Mouse (Mus musculus): ENCODE measurements at regions not wholly inside any gene's neighbourhood (a gene's known extent, or its start where the extent isn't known, plus 50 kb on each side); places are given as distances from the start of the nearest gene placed in this dataset.

GRCm38 (mm10) chr6:11796361-11796760 is 110.9 kb downstream of the Ndufa4 start:
- no peak for DNase-seq (ENCODE audit: low read depth, low spot score)

GRCm38 (mm10) chr6:11793366-11793765 is 113.9 kb downstream of the Ndufa4 start:
- DNase-seq (ENCODE audit: low read depth, low spot score): peak; percentile 31

DNA sequence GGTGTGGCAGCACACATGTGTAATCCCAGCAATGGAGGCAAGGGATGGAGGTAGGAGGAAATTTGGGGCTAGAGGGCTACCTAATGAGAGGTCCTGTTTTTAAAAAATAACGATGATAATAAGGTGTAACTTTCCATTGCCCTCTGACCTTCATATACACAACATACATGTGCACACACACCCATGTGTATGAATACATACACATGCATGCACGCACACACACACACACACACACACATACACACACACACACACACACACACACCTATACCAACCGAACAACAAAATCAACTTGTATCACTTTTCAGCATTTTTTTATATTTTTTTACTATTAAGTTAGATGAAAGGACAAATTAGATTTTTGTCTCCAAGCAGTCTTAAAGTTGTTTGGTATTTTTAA is 115.1 kb downstream of the Ndufa4 start:
- no peak for DNase-seq (ENCODE audit: low read depth, low spot score)

- DNase-seq (ENCODE audit: low read depth, low spot score): no peak
Observed at GRCm38 (mm10) chr6:11791056-11791455, 116.2 kb downstream of the Ndufa4 start.

GRCm38 (mm10) chr6:11773992-11774391 is 133.3 kb downstream of the Ndufa4 start:
- no peak for DNase-seq (ENCODE audit: low read depth, low spot score)

DNA sequence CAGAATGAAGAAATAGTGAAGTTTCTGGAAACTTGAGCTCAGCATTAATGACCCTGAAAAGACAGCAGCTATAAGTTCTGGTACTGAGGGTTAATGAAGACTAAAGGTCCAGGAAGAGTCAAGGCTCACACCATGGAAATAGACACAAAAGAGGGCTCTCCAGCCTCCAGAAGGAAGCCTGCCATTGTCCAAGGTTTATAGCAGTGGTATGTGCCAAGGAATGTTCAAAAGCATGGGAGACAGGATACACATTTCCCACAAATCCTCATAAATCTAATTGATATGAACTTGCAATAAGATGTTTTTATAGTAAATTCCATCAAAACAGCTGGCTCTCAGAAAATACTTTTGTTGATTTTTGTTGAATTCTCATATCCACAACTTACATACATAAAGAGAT is 144.4 kb downstream of the Ndufa4 start:
- no peak for DNase-seq (ENCODE audit: low read depth, low spot score)

DNA sequence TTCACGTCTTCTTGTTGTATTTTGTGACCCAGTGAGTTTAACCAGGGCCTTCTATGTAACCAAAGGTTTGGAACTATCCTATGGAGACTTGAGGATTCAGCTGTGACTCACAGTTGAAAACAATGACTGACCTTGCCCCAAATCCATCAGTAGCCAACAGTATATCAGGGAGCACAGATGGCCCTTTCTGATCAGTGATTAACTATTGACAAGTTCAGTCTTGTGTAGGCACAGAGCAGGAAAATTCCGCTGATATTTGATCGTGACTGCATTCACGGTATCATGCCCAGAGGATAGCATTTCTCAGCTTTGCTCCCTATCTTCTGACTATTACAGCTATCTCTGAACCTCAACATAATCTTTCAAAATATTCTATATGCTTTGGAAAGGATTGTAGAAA is 169.6 kb downstream of the Ndufa4 start:
- no peak for DNase-seq (ENCODE audit: low read depth, low spot score)

DNA sequence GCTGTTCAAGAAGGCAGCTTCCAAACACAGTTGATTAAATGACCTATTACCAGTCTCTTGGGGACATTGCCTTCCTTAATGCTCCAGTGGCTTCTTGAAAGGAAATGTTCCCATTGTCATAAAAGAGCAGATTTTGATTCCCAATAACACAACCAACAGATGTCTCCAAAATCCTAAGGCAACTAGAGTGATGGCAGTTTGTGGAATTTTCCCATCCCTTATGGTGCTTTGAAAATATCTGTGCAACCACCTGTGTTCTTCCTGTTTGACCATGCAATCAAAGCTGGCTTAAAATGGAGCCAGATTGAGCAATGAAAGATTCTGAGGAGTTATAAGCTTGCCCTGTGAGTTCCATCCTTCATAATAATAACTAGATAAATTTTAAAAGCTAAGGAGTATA is 176.2 kb downstream of the Ndufa4 start:
- no peak for DNase-seq (ENCODE audit: low read depth, low spot score)

DNA sequence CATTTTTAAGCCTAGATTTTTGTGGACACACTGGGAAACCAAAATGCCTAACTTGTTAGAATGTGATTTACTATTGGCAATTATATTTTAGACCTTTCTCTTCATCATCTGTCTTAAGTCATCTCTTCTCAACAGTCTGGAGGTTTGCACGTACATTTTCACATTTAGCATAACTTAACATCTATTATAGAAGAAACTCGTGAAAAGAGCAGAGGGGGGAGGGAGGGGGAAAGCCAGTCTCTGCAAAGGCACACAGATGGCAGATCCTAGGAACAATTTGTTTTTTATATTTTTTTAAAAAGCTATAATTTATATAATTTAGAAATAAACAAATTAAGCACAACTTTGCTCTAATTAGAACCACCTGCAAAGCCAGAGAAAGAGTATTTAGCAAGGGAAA is 176.6 kb downstream of the Ndufa4 start:
- DNase-seq (ENCODE audit: low read depth, low spot score): no peak

- DNase-seq (ENCODE audit: low read depth, low spot score): no peak
Observed at GRCm38 (mm10) chr6:11727806-11728205, 179.5 kb downstream of the Ndufa4 start.

DNA sequence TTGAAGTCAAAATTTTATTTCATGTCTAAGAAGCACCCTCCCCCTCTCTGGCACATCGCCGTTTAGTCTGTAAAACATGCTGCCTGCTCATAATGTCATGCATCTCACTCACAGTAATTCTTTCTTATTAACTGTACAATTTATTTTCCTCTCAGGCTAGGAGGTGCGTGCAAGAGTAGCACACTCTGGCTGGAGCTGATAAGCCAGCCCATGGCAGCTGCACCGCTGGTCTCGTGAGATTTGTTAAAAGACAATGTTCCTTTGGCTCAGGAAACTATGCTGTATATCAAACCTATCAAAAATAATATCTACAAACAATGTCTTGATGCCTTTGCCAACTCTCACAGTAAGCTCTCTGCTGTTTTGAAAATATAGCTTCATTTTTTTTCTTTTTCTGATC is 179.9 kb downstream of the Ndufa4 start:
- DNase-seq (ENCODE audit: low read depth, low spot score): no peak

DNA sequence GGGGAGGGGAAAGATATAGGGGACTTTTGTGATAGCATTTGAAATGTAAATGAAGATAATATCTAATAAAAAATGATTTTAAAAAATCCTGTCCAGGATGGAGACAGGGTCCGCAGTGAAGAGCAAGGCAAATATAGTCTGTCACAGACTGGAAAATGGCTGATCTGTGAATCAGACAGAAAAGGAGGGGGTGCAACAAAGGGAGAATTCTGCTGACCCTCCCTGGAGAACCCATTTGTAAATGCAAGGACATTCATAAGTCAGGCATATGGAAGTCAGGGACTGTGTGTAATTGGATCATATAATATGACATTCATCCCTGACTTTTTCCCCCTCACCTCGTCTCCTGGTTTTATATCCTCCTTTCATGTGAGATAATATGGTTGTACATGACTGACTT is 183.8 kb downstream of the Ndufa4 start:
- no peak for DNase-seq (ENCODE audit: low read depth, low spot score)

- DNase-seq (ENCODE audit: low read depth, low spot score): no peak
Observed at GRCm38 (mm10) chr6:11720274-11720673, 187.0 kb downstream of the Ndufa4 start.

- DNase-seq (ENCODE audit: low read depth, low spot score): no peak
Observed at GRCm38 (mm10) chr6:11710581-11710980, 196.7 kb downstream of the Ndufa4 start.

DNA sequence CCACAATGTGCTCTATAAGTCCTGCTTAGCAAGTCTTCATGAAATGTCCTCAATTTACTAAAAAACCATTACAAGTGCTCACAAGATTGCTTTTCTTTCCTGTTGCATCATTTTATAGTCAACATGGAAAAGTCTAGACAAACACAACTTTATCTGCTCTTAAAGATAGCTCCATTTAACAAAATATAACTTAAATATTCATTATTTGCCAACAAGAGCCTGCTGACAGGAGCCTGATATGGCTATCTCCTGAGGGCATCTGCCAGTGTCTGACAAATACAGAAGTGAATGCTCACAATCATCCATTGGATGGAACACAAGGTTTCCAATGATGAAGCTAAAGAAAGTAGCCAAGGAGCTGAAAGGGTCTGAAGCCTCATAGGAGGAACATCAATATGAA is 197.8 kb downstream of the Ndufa4 start:
- no peak for DNase-seq (ENCODE audit: low read depth, low spot score)
